Comparison of ENCODE assay signal across 7 mouse cellular contexts in the genomic region with DNA sequence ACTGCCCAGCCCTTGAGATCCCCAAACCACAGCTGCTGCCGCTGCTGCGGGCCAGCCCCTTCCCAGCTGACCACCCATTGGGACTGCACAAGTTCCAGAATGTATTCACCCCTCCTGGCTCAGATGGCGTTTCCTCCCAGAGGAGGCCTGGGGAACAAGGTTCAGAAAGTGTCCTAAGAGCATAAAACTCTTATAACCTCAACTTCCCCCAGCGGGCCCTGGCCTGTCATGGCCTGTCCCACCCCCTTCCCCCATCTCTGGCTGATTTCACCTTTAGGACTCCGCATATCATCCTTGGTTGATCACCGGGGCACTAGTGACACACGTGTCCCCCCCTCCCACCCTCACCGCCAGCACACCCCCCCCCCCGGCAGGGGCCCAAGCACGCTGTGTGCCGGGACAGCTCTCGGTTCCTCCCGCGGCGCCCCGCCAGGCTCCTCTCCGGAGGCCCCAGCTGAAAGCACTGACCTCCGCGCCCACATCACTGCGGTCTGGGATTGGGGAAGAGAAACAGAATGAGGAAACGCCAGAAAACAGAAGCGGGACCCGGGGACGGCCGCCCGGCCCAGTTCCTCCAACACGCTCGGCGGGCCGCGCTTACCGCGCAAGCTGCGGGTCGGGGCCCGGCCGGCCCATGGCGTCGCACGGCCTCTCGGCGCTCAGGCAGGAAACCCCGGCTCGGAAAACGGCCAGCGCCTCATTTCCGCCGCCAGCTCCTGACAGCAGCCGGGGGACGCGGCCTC. TPM values are rescaled to one million over a fixed set of nuclear protein-coding genes. Genes with fewer than 3 reads are reported as not detected.
DNase-seq lines count a peak whose midpoint lies in the region; ATAC-seq and TF ChIP-seq lines count a peak whose summit lies in the region.

No protein-coding gene starts in this region.

- no peak for TF ChIP-seq POLR2A in limb, embryonic 14.5 days (IDR thresholded peaks at IDR 0.05; ENCODE audit: borderline replicate concordance, extremely low read depth, insufficient read depth, insufficient read length)

- H3K9ac ChIP-seq in embryonic facial prominence, embryonic 11.5 days (replicated peaks; ENCODE audit: low read length): peak overlapping the region; percentile 63
- H3K9ac ChIP-seq in heart, embryonic 16.5 days (ENCODE audit: low read length): peak overlapping the region; percentile 91
- H3K9ac ChIP-seq in limb, embryonic 14.5 days (ENCODE audit: low read depth, low read length, severe bottlenecking): peak overlapping the region; percentile 69
- peak overlapping the region; percentile 61 for H3K9ac ChIP-seq in midbrain, embryonic 15.5 days

- peak overlapping the region; percentile 96 for H3K4me2 ChIP-seq in embryonic facial prominence, embryonic 11.5 days (ENCODE audit: low read depth, low read length)
- peak overlapping the region; percentile 97 for H3K4me2 ChIP-seq in heart, embryonic 16.5 days (ENCODE audit: low read depth, low read length)
- H3K4me2 ChIP-seq in limb, embryonic 14.5 days (replicated peaks; ENCODE audit: low read depth, low read length, severe bottlenecking): peak overlapping the region; percentile 94
- H3K4me2 ChIP-seq in midbrain, embryonic 15.5 days: peak overlapping the region; percentile 91

- 1% methylated on average over 45 of the region's 51 CpGs for WGBS in embryonic facial prominence, embryonic 11.5 days
- WGBS in heart, embryonic 16.5 days: under 1% methylated on average over 50 of the region's 51 CpGs
- 0% methylated on average over 21 of the region's 51 CpGs for WGBS in limb, embryonic 14.5 days
- under 1% methylated on average over 45 of the region's 51 CpGs for WGBS in midbrain, embryonic 15.5 days

- H3K4me1 ChIP-seq in embryonic facial prominence, embryonic 11.5 days (ENCODE audit: control insufficient read depth, insufficient read depth, low read length): peaks cover 12% of the 10 kb centered on the region
- peaks cover 48% of the 10 kb centered on the region for H3K4me1 ChIP-seq in heart, embryonic 16.5 days (ENCODE audit: control insufficient read depth, insufficient read depth, low read length)
- peaks cover 46% of the 10 kb centered on the region for H3K4me1 ChIP-seq in limb, embryonic 14.5 days (ENCODE audit: control insufficient read depth, insufficient read depth, low read length)
- peaks cover 48% of the 10 kb centered on the region for H3K4me1 ChIP-seq in midbrain, embryonic 15.5 days

- peaks cover 21% of the 10 kb centered on the region; the same call in 1 of the 2 replicates for H3K27me3 ChIP-seq in embryonic facial prominence, embryonic 11.5 days (ENCODE audit: control insufficient read depth, insufficient read depth, low read length)
- H3K27me3 ChIP-seq in heart, embryonic 16.5 days (ENCODE audit: control insufficient read depth, insufficient read depth, low read length): no peaks in the 10 kb centered on the region
- H3K27me3 ChIP-seq in limb, embryonic 14.5 days (ENCODE audit: control insufficient read depth, insufficient read depth, low read length): peaks cover 7% of the 10 kb centered on the region; the same call in 1 of the 2 replicates
- H3K27me3 ChIP-seq in midbrain, embryonic 15.5 days (replicated peaks): peaks cover 39% of the 10 kb centered on the region

- peak; percentile 7; the same call in 1 of the 2 replicates for ATAC-seq in embryonic facial prominence, embryonic 11.5 days (replicated peaks; ENCODE audit: insufficient number of reproducible peaks, low FRiP score, low TSS enrichment, low read depth)
- peak; percentile 8; the same call in 1 of the 2 replicates for ATAC-seq in heart, embryonic 16.5 days (replicated peaks; ENCODE audit: extremely low read depth, insufficient read depth, low FRiP score)
- peak; percentile 34; the same call in 1 of the 2 replicates for ATAC-seq in limb, embryonic 14.5 days (ENCODE audit: low FRiP score, low read depth)
- 0 out of 2 replicates have a peak, but pooled peaks have one; percentile 5 for ATAC-seq in midbrain, embryonic 15.5 days (replicated peaks)
- no peak for ATAC-seq in erythroid progenitor cell, adult 5-6 weeks (replicated peaks; ENCODE audit: low FRiP score, poor library complexity, severe bottlenecking)

- no peak overlapping the region for H3K27ac ChIP-seq in embryonic facial prominence, embryonic 11.5 days (replicated peaks; ENCODE audit: low read depth, low read length)
- H3K27ac ChIP-seq in heart, embryonic 16.5 days (ENCODE audit: low read length): peak overlapping the region; percentile 87
- H3K27ac ChIP-seq in limb, embryonic 14.5 days (replicated peaks; ENCODE audit: low read depth, low read length): peak overlapping the region; percentile 38; the same call in 1 of the 2 replicates
- H3K27ac ChIP-seq in midbrain, embryonic 15.5 days: peak overlapping the region; percentile 37

- H3K9me3 ChIP-seq in embryonic facial prominence, embryonic 11.5 days (replicated peaks; ENCODE audit: control insufficient read depth, low read length): no peaks in the 10 kb centered on the region
- H3K9me3 ChIP-seq in heart, embryonic 16.5 days (replicated peaks; ENCODE audit: control insufficient read depth, low read length): no peaks in the 10 kb centered on the region
- H3K9me3 ChIP-seq in limb, embryonic 14.5 days (ENCODE audit: control insufficient read depth, low read length): no peaks in the 10 kb centered on the region
- no peaks in the 10 kb centered on the region for H3K9me3 ChIP-seq in midbrain, embryonic 15.5 days

- H3K4me3 ChIP-seq in embryonic facial prominence, embryonic 11.5 days (ENCODE audit: low read depth, low read length): peak overlapping the region; percentile 74
- peak overlapping the region; percentile 72 for H3K4me3 ChIP-seq in heart, embryonic 16.5 days (ENCODE audit: low read length)
- peak overlapping the region; percentile 82 for H3K4me3 ChIP-seq in limb, embryonic 14.5 days (replicated peaks; ENCODE audit: low read length)
- peak overlapping the region; percentile 55 for H3K4me3 ChIP-seq in midbrain, embryonic 15.5 days

- H3K36me3 ChIP-seq in embryonic facial prominence, embryonic 11.5 days (replicated peaks; ENCODE audit: control insufficient read depth, insufficient read depth, low read depth, low read length): no peaks in the 10 kb centered on the region
- H3K36me3 ChIP-seq in heart, embryonic 16.5 days (ENCODE audit: control insufficient read depth, insufficient read depth): no peaks in the 10 kb centered on the region
- no peaks in the 10 kb centered on the region for H3K36me3 ChIP-seq in limb, embryonic 14.5 days (ENCODE audit: control insufficient read depth, insufficient read depth, low read length)
- H3K36me3 ChIP-seq in midbrain, embryonic 15.5 days (replicated peaks): no peaks in the 10 kb centered on the region

- peak; percentile 65 for DNase-seq in right cerebral cortex, postnatal 14 days
- no peak for DNase-seq in right cerebral cortex, postnatal 25 days
- DNase-seq in embryonic facial prominence, embryonic 11.5 days (ENCODE audit: low spot score): no peak
- no peak for DNase-seq in limb, embryonic 14.5 days (ENCODE audit: low spot score)

RNA-seq across cellular contexts. Expression of a gene that starts 1.3 kb away (rescaled TPM):
- polyA plus RNA-seq in embryonic facial prominence, embryonic 11.5 days (2014; fragmentation: Nextera tagmentation; extraction: Ambion mirVana): 7.8 and 8.7 TPM in 2 replicates
- 12.0 and 13.3 TPM in 2 replicates for polyA plus RNA-seq in heart, embryonic 16.5 days (2015; fragmentation: Nextera tagmentation; extraction: Ambion mirVana)
- polyA plus RNA-seq in limb, embryonic 14.5 days (2012; rRNA removed): 24.1 and 34.9 TPM in 2 replicates
- 18.5 and 19.7 TPM in 2 replicates for polyA plus RNA-seq in limb, embryonic 14.5 days (2014; fragmentation: Nextera tagmentation; extraction: Ambion mirVana)
- 7.7 and 8.2 TPM in 2 replicates for polyA plus RNA-seq in midbrain, embryonic 15.5 days (2015; fragmentation: Nextera tagmentation; extraction: Ambion mirVana)
- total RNA-seq in erythroid progenitor cell, adult 5-6 weeks (2015; ENCODE audit: low replicate concordance): 12.2 and 14.1 TPM in 2 replicates
- 4.4 and 4.6 TPM in 2 replicates for total RNA-seq in erythroid progenitor cell, adult 5-6 weeks (2017; ENCODE audit: low replicate concordance)

RNA-seq across cellular contexts. Expression of a gene that starts 12.7 kb away (rescaled TPM):
- polyA plus RNA-seq in embryonic facial prominence, embryonic 11.5 days (2014; fragmentation: Nextera tagmentation; extraction: Ambion mirVana): 25.2 and 27.4 TPM in 2 replicates
- 15.3 and 19.4 TPM in 2 replicates for polyA plus RNA-seq in heart, embryonic 16.5 days (2015; fragmentation: Nextera tagmentation; extraction: Ambion mirVana)
- 30.1 and 40.2 TPM in 2 replicates for polyA plus RNA-seq in limb, embryonic 14.5 days (2012; rRNA removed)
- polyA plus RNA-seq in limb, embryonic 14.5 days (2014; fragmentation: Nextera tagmentation; extraction: Ambion mirVana): 21.3 and 28.0 TPM in 2 replicates
- polyA plus RNA-seq in midbrain, embryonic 15.5 days (2015; fragmentation: Nextera tagmentation; extraction: Ambion mirVana): 55.4 and 55.5 TPM in 2 replicates
- not detected in 2 replicates for total RNA-seq in erythroid progenitor cell, adult 5-6 weeks (2015; ENCODE audit: low replicate concordance)
- 0.13 TPM in 1 of 2 replicates, not detected in the other for total RNA-seq in erythroid progenitor cell, adult 5-6 weeks (2017; ENCODE audit: low replicate concordance)
